Mouse (Mus musculus) midbrain, postnatal 0 days (tissue): ENCODE data around the gene Trim12a. TPM values are rescaled to one million over a fixed set of nuclear protein-coding genes. Genes with fewer than 3 reads are reported as not detected.
A peak's percentile ranks its signal among the peaks of the same experiment; 100 is the strongest.
"Not testable (repeated sequence)": the region's sequence is repeated elsewhere in the genome, so short reads cannot be mapped to it uniquely, and the experiment has no call there.

ENCODE experiments used
- ATAC-seq: fragments of 200-750 bp; cut with Nextera tagmentation; 2 replicates; pipeline ENCODE4 v1.8.0; 2017; ENCODE audit warnings: moderate number of reproducible peaks, mild to moderate bottlenecking, moderate TSS enrichment, moderate library complexity; ENCODE audit not compliant: low FRiP score
- DNase-seq: peaks from one replicate; pipeline ENCODE4 v3.0.0-alpha.2; 2015; ENCODE audit warnings: low spot score
- H3K27ac ChIP-seq: fragments of 300-500 bp; sonication (generic); 2 replicates; pipeline ENCODE4 v1.5.1; 2014; ENCODE audit warnings: low read depth, mild to moderate bottlenecking, low read length, mixed read lengths
- H3K27me3 ChIP-seq: fragments of 300-500 bp; sonication (generic); 2 replicates; pipeline ENCODE4 v1.6.1; 2014; ENCODE audit warnings: low read length, control low read depth, mixed read lengths; ENCODE audit not compliant: insufficient read depth
- H3K36me3 ChIP-seq: fragments of 300-500 bp; sonication (generic); 2 replicates; pipeline ENCODE4 v1.6.1; 2014; ENCODE audit warnings: low read length, control low read depth, mixed read lengths; ENCODE audit not compliant: insufficient read depth
- H3K4me1 ChIP-seq: fragments of 300-500 bp; sonication (generic); 2 replicates; pipeline ENCODE4 v1.6.1; 2014; ENCODE audit warnings: mild to moderate bottlenecking, control low read depth, antibody characterized with exemption, low read length, mixed read lengths; ENCODE audit not compliant: insufficient read depth
- H3K4me2 ChIP-seq: fragments of 300-500 bp; sonication (generic); 2 replicates; pipeline ENCODE4 v1.6.1; 2014; ENCODE audit warnings: low read depth, mild to moderate bottlenecking, low read length, mixed read lengths; ENCODE audit not compliant: poor library complexity, severe bottlenecking
- H3K4me3 ChIP-seq: fragments of 300-500 bp; sonication (generic); 2 replicates; pipeline ENCODE4 v1.5.1; 2014; ENCODE audit warnings: low read depth, mild to moderate bottlenecking, low read length, moderate library complexity
- H3K9ac ChIP-seq: fragments of 300-500 bp; sonication (generic); replicated peaks from 2 replicates; pipeline ENCODE4 v1.6.1; 2014; ENCODE audit warnings: mild to moderate bottlenecking, low read length, moderate library complexity, mixed read lengths; ENCODE audit not compliant: poor library complexity, severe bottlenecking
- H3K9me3 ChIP-seq: fragments of 300-500 bp; sonication (generic); 2 replicates; pipeline ENCODE4 v1.6.1; 2016; ENCODE audit warnings: low read length, control low read depth
- CTCF ChIP-seq: IDR thresholded peaks from 2 replicates; pipeline ENCODE4 v1.5.1; 2016; ENCODE audit warnings: antibody characterized with exemption, mild to moderate bottlenecking
- WGBS: fragments of 180-500 bp; shearing (Covaris S2); extraction: QIAGEN DNeasy Blood & Tissue Kit; methylation state at CpG from one replicate; pipeline ENCODE4 v1.1.7; 2014; 5-methylcytosine and 5-hydroxymethylcytosine counted together
- polyA plus RNA-seq: library from polyadenylated mRNA; unstranded; fragments of >200 nt; fragmentation: Nextera tagmentation; extraction: Ambion mirVana; gene quantifications from 2 replicates; pipeline ENCODE4 v1.2.1, GENCODE M21; 2015
- total RNA-seq: library from RNA; depleted of rRNA; stranded (reverse); fragments of >200 nt; gene quantifications from 2 replicates; pipeline ENCODE4 v1.2.3, GENCODE M21; 2014

The Trim12a gene
- total and polyA plus RNA-seq, 2 experiments from 2014 or later, result 0.71 to 1.3 TPM

GRCm38 (mm10) chr7:104322028-104322427 lies 6.8 kb upstream of the Trim12a start:
- no peak overlapping the region for H3K9ac ChIP-seq
- H3K27me3 ChIP-seq, result no peaks in the 10 kb centered on the region
- ATAC-seq (no peak), DNase-seq (no peak)
- H3K36me3 ChIP-seq, result no peaks in the 10 kb centered on the region
- 83% methylated on average over 9 of the region's 9 CpGs for WGBS
- no peak overlapping the region for H3K27ac ChIP-seq
- no peaks in the 10 kb centered on the region for H3K9me3 ChIP-seq
- no peak overlapping the region for H3K4me3 ChIP-seq
- H3K4me1 ChIP-seq, result no peaks in the 10 kb centered on the region
- H3K4me2 ChIP-seq, result no peak overlapping the region
- no peak for TF ChIP-seq CTCF

DNA sequence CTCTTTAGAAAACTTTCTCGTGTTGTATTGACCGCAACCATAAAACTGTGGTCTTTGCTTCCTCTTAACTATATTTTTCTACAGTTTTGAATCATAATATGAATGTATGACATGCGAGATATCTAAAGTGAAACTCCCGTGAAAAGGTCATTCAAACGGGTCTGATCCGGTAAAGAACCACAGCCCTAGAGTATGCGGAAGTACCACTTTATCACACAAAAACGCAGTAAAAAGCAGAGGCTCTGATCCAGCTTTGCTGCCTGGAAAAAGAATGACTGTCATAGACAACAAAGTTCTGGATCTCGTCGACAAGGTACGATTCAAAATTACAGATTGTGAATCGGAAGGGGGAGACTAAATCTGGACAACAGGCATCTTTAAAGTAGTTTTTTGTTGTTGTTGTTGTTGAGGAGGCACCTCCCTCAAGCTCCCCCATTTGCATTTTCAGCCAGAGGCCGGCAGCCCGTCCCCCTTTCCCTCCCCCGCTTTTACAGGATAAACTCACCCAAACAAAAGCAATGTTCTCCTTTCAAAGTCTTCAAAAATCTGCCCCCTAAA lies 391 bp downstream of the Trim12a start:
- H3K9ac ChIP-seq, result no peak overlapping the region
- no peak for DNase-seq
- H3K27me3 ChIP-seq, result no peaks in the 10 kb centered on the region
- H3K4me1 ChIP-seq, result no peaks in the 10 kb centered on the region
- no peak for ATAC-seq
- no peaks in the 10 kb centered on the region for H3K9me3 ChIP-seq
- peak overlapping the region; percentile 15; the same call in 1 of the 2 replicates for H3K4me2 ChIP-seq
- no peaks in the 10 kb centered on the region for H3K36me3 ChIP-seq
- peak overlapping the region; percentile 14; the same call in 1 of the 2 replicates for H3K4me3 ChIP-seq
- H3K27ac ChIP-seq, result no peak overlapping the region
- 12% methylated on average over 15 of the region's 15 CpGs for WGBS
- TF ChIP-seq CTCF, result no peak

GRCm38 (mm10) chr7:104291638-104292400 lies 23.4 kb downstream of the Trim12a start:
- Histone ChIP-seq H3K4me1 (no peaks in the 10 kb centered on the region), H3K9me3 (no peaks in the 10 kb centered on the region), H3K36me3 (no peaks in the 10 kb centered on the region), H3K9ac (no peak overlapping the region), H3K4me3 (no peak overlapping the region), H3K27me3 (no peaks in the 10 kb centered on the region), H3K4me2 (no peak overlapping the region), H3K27ac (no peak overlapping the region)
- ATAC-seq (no peak), DNase-seq (no peak)
- 82% methylated on average over 5 of the region's 5 CpGs for WGBS
- no peak for TF ChIP-seq CTCF

GRCm38 (mm10) chr7:104290641-104291040 lies 24.6 kb downstream of the Trim12a start:
- H3K4me3 ChIP-seq, result no peak overlapping the region
- ATAC-seq (no peak), DNase-seq (no peak)
- no peak overlapping the region for H3K9ac ChIP-seq
- no peak for TF ChIP-seq CTCF
- no peak overlapping the region for H3K4me2 ChIP-seq
- H3K27me3 ChIP-seq, result no peaks in the 10 kb centered on the region
- no peaks in the 10 kb centered on the region for H3K36me3 ChIP-seq
- no peak overlapping the region for H3K27ac ChIP-seq
- 83% methylated on average over 1 of the region's 1 CpGs for WGBS
- H3K9me3 ChIP-seq, result no peaks in the 10 kb centered on the region
- H3K4me1 ChIP-seq, result no peaks in the 10 kb centered on the region

- WGBS, result 46% methylated on average over 14 of the region's 14 CpGs
- not testable (repeated sequence) for H3K27me3 ChIP-seq, H3K9ac ChIP-seq, H3K4me2 ChIP-seq, ATAC-seq, DNase-seq, H3K36me3 ChIP-seq, H3K27ac ChIP-seq, H3K4me3 ChIP-seq, H3K4me1 ChIP-seq, H3K9me3 ChIP-seq
Observed at GRCm38 (mm10) chr7:104287576-104288443, 27.5 kb downstream of the Trim12a start, which contains the start of gene Trim5. Gene Trim5 (minus strand): TSS chr7:104288094.

- not testable (repeated sequence) for H3K4me3 ChIP-seq, H3K27ac ChIP-seq, H3K27me3 ChIP-seq, H3K4me1 ChIP-seq, H3K9ac ChIP-seq, H3K36me3 ChIP-seq, H3K9me3 ChIP-seq, H3K4me2 ChIP-seq, DNase-seq, ATAC-seq
- 88% methylated on average over 2 of the region's 3 CpGs for WGBS
Observed at GRCm38 (mm10) chr7:104279361-104279760, 35.9 kb downstream of the Trim12a start.

- H3K9me3 ChIP-seq, H3K27me3 ChIP-seq, H3K27ac ChIP-seq, H3K4me1 ChIP-seq, H3K9ac ChIP-seq, H3K4me3 ChIP-seq, H3K36me3 ChIP-seq, DNase-seq, ATAC-seq, H3K4me2 ChIP-seq: not testable (repeated sequence)
- 86% methylated on average over 3 of the region's 5 CpGs for WGBS
Observed at GRCm38 (mm10) chr7:104265335-104265734, 49.9 kb downstream of the Trim12a start.

DNA sequence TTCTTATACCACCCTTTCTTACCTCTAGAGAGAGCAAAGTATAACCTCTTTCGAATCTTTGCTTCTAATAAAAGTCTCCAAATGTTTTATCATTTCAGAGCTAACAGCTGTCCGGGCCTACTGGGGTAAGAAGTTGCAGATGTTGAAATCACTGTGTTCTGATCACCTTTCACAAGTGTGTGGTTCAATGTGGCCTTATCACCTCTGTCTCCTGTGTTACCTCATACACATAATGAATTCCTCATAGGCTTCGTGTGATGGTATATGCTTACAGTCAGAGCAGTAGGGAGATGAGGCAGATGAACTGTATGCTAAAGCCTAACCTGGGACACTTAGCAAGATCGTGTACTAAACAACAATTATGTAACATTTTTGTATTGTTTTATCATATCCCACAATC lies 54.9 kb downstream of the Trim12a start:
- 92% methylated on average over 4 of the region's 4 CpGs for WGBS

More for the DNA sequence above, 54.9 kb downstream of the Trim12a start:
- H3K9ac ChIP-seq, H3K9me3 ChIP-seq, H3K4me2 ChIP-seq, H3K27ac ChIP-seq, H3K4me1 ChIP-seq, H3K4me3 ChIP-seq, ATAC-seq, DNase-seq, H3K27me3 ChIP-seq, H3K36me3 ChIP-seq: not testable (repeated sequence)
